Mouse (Mus musculus): ENCODE measurements around the gene Cadm2.

Gene Cadm2

GRCm38 (mm10) chr16:67509079-67509478 is 111.6 kb downstream of the Cadm2 start:
- no peak for DNase-seq (ENCODE audit: low read depth, low spot score)

- DNase-seq (ENCODE audit: low read depth, low spot score), result no peak
These were observed 138.2 kb downstream of the Cadm2 start for GRCm38 (mm10) chr16:67482542-67482941.

DNA sequence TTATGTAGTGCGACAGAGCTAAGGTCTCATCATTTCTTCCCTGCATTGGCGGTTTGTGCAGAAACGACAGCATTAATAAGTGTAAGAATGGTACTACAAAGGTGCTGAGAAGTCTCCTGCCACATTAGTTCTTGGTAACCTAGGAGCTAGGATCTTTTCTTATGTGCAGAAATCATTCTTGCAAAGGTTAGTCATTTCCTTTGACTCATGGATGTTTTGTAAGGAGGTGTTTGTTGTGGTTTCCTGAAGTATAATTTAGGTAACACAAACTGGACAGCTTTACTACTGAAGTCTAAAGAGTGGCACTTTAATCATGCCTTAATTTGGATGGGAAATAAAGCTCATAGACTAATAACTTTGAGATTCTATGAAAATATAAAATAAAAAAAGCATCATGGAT is 153.7 kb downstream of the Cadm2 start:
- no peak for DNase-seq (ENCODE audit: low read depth, low spot score)

GRCm38 (mm10) chr16:67436301-67436700 is 184.4 kb downstream of the Cadm2 start:
- DNase-seq (ENCODE audit: low read depth, low spot score), result no peak

DNA sequence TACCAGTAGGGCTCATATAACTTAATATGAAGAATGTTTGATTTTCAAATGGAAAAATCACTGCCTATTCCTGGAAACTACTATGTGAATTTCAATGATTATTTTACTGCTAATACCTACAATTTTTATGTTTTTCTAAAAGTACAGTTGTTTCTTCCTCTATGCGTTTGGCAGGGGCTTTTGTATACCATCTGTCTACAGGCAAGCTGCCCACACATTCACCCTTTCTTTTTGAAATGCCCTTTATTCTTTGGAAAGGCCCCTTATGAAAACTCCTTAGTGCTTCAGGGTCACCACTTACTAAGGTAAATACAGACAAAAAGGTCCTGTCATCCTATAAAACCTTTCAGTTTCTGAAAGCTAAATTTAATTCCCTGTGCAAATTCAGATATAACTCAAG is 195.3 kb downstream of the Cadm2 start:
- no peak for DNase-seq (ENCODE audit: low read depth, low spot score)

DNA sequence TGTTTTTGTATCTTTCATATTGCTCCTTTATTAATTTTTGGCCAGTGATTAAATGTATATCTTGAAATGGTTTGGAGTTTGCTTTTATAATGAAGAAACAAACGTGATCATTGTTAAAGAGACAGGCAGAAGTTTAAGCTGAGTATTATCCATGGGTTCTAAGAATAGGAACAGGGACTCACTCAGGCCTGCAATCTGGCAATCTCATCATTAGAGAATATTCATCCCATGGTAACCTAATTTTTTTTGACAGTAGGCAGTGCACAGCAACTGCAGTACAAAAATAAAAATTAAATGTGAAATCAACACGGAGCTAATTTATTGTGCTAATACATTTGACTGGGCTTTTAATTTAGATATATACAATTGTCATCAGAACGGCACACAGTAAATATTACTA is 209.8 kb downstream of the Cadm2 start:
- DNase-seq (ENCODE audit: low read depth, low spot score), result no peak

DNA sequence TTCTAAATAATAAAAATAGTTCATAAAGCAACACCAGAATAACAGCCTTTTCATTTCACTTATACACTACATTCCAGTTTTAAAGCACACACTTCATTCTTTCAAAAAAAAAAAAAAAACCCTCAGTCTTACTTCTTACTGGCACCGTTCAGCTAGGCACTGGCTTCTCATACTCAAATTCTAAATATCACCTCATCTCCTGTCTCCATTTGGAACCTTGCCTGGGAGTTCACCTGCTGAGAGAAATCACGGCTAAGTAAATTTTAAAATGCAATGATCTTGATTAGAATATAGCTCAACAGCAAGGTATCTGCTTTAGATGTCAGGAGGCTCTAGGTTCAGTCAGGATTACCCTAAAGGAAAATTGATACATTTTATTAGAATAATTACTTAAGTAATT is 210.2 kb downstream of the Cadm2 start:
- no peak for DNase-seq (ENCODE audit: low read depth, low spot score)

DNA sequence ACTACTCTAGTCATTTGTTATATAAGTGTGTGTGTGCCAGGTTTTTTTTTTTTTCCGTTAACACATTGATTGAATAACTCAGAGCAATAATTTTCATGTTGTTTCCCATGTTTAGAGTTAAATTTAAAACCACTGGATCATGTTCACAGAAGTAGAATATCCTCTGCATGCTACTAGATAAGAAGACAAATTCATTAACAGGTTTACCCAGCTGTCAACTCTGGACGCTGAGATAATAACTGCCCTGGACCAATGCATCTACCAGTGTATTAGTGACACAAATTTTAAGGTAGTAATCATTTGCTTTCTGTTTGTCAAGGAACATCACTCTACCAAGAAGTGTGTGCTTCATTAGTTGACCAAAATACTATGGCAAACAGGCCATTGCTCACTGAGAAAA is 253.0 kb downstream of the Cadm2 start:
- no peak for DNase-seq (ENCODE audit: low read depth, low spot score)

DNA sequence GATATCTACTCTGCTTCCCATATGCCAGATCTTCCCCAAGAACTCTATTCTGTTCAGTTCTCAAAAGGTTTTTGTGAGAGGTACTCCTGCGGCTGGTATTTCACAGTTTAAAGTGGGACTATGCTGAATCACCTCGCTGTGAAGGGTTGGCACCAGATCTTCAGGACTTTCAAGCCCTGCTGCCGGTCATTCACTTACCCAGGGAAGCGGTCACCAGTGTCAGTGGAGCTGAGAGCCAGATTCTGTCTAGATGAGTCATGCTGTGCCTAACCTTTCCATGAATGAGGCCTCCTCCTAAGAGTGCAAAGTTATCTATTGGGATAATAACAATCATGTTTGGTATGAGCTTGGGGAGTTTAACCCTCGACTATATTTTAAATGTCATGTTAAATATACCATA is 272.7 kb downstream of the Cadm2 start:
- no peak for DNase-seq (ENCODE audit: low read depth, low spot score)

DNA sequence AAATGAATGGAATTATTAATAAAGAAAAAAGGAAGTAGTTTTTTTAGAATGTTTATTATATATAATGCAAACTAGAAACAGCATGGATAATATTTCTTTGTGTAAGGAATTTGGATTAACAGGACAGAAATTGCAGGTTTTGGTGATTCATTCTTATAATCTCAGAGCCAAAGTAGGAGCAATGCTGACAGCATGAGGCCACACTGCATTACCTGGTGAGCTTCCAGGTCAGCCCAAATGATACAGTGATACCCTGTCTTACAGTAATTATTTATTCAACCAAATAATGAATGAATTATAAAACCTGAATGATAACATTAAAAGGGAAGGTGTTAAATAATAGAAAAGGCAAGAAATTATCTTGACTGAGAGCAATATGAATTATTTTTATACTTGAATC is 273.1 kb downstream of the Cadm2 start:
- no peak for DNase-seq (ENCODE audit: low read depth, low spot score)

DNA sequence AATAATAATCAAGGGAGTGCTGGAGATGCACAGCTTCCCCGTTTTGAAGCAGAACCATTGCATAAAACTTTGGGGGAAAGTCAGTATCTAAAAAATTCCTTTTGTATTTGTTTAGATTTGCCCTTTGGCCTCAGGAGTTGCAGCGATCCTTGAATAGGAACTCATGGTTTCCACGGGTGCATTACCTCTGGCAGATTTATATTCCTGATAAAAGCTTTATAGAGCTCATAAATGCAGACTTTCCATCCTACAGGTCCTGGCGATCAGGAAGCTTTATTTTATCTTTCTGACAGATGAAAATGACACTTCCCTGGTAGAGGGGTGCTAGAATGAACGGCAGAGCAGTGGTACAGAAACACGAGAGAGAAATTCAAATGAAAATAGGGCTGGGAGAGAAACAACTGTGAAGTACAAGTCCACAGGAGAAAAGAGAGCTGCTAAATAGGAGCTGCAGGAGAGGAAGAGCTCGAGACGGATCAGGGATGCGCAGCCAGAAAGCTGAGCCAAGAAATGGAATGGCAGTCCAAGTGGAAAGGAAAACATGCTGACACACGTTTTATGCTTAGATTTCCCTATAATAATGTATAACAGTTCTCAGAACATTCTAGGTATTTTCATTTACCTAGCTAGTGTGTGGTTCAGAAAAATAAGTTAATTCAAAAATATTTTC is 274.0 kb downstream of the Cadm2 start:
- DNase-seq (ENCODE audit: low read depth, low spot score), result peak; percentile 39

- peak; percentile 43 for DNase-seq (ENCODE audit: low read depth, low spot score)
These were observed 276.5 kb downstream of the Cadm2 start for GRCm38 (mm10) chr16:67344194-67344593.

GRCm38 (mm10) chr16:67311033-67311432 is 309.7 kb downstream of the Cadm2 start:
- DNase-seq (ENCODE audit: low read depth, low spot score), result no peak

DNA sequence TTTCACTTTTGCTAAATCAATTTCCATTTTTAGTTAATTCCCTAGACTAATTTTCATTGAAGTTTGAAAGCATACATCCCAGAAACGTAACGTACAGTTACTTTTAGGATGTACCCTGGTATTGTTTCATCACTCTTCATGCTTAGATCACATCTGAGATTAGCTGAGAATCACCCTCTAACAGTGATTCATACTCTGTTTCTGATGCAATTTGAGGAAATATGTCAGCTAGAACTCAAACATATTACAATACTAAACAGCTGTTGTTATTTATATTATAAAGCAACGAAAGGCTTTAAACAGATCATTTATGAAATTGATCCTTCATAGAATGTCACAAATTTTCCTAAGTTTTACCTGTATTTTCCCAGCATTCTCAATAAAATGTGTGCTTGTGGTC is 336.0 kb downstream of the Cadm2 start:
- DNase-seq (ENCODE audit: low read depth, low spot score), result no peak

DNA sequence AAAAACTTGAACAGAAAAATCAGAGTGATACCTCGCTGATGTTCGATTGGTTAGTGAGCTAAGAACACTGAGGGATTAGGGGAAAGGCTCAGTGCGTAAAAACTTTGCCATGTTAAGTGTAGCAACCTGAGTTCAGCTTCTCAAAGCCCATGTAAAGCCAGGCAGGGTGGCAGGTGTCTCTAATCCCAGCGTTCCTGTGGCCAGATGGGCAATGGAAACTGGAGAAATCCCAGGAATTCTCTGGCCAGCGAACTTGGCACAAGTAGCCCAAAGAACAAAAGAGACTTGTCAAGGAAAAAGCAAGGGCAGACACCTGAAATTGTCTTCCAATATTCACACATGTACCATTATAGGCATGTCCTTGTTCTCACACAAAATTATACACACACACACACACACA is 377.1 kb downstream of the Cadm2 start:
- no peak for DNase-seq (ENCODE audit: low read depth, low spot score)

GRCm38 (mm10) chr16:67234862-67235261 is 385.8 kb downstream of the Cadm2 start:
- peak; percentile 30 for DNase-seq (ENCODE audit: low read depth, low spot score)

DNA sequence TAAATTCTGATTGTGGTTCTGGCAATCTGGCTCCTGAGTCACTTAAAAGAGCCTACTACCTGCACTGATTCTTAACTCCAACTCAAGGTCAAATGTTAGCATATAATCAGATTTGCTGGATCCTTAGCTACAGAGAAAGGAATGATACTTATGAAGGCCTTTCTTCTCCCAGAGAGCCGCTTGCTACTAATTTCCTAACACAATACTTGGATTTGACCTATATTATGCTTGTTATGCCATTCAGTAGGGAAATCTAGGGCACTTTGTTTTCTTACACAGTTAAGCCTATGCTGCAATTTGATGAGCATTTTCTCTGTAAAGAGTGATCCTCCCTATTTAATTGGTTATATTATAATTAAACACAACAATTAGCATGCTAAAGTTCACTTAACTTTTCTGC is 394.0 kb downstream of the Cadm2 start:
- no peak for DNase-seq (ENCODE audit: low read depth, low spot score)

DNA sequence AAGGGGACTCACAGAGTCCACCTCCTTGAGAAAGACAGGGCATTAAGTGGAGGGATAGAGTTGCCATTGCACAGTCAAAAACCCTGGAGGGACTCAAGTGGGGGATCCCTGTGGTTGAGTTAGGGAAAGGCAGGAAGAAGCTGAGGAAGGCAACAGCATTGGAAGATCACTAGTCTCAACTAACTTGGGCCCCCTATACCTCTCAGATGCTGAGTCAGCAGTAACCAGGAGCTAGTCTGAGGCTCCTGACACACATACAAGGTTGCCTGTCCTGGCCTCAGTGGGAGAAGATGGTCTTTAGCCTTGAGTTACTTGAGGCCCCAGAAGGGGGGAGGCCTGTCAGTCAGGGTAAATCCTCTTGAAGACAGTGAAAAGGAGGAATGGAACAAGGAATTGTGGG is 417.4 kb downstream of the Cadm2 start:
- no peak for DNase-seq (ENCODE audit: low read depth, low spot score)

- DNase-seq (ENCODE audit: low read depth, low spot score), result peak; percentile 20
These were observed 427.8 kb downstream of the Cadm2 start for GRCm38 (mm10) chr16:67192852-67193415.

DNA sequence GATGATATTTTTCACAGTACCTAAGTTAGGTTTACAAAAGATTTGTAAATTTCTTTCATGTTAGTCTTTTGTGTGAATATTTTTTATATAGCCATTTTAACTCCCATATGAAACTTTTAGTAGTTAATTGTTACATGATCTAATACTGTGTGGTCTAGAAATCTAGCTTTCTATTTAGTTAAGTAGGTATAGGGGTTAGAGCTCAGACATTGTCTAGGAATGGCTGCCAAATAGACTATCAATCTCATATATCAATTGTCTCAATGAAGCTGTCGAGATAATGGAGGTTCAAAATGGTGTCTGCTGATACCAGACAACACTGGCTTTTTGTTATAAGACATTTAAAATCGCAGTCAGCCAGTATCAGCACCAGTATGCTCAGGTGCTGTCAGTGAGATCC is 428.3 kb downstream of the Cadm2 start:
- no peak for DNase-seq (ENCODE audit: low read depth, low spot score)

DNA sequence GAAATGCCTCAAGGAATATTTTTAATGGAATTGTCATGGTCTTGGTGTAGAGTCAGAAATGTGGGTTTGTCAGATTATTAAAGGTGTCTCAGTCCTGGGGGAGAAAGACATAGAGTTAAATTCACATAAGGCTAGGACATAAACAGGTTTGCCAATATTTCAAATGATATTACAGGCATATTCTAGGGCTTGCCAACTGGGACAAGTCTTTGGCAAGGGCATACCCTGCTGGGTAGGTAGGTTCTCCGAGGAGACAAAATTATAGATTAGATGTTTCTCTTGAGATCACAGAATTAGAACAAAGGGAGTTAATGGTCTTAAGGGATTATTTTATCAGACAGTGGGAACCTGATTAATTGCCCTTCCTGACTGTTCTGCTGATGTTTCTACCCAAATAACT is 434.4 kb downstream of the Cadm2 start:
- DNase-seq (ENCODE audit: low read depth, low spot score), result no peak

GRCm38 (mm10) chr16:67182958-67183357 is 437.8 kb downstream of the Cadm2 start:
- no peak for DNase-seq (ENCODE audit: low read depth, low spot score)

GRCm38 (mm10) chr16:67175386-67175785 is 445.3 kb downstream of the Cadm2 start:
- no peak for DNase-seq (ENCODE audit: low read depth, low spot score)
